Mouse (Mus musculus): ENCODE results near the gene Gm595.

Gene Gm595

GRCm38 (mm10) chrX:48877613-48878012 lies at the start of gene Gm595:
Gene Gm595 (minus strand): TSS chrX:48877713.
- no peak for DNase-seq

DNA sequence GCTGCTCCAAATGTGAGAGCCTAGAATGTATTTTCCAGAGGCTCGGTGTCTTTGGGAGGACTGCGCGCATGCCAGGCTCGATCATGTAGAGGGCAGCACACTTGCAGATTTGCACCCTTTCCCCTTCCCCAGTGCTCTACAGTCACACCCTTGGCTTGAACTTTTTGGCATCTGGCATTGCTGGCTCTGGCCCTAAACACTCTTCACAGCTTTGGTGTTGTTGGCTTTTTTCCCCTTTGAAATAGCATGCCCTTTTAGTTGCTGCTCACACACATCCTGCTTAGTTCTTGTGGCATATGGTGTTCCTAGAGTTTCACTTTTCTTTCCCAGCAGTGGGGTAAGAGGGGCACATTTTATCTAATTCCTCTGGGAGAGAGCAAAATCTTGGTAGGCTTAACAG lies 30.9 kb upstream of the Gm595 start:
- DNase-seq = no peak

DNA sequence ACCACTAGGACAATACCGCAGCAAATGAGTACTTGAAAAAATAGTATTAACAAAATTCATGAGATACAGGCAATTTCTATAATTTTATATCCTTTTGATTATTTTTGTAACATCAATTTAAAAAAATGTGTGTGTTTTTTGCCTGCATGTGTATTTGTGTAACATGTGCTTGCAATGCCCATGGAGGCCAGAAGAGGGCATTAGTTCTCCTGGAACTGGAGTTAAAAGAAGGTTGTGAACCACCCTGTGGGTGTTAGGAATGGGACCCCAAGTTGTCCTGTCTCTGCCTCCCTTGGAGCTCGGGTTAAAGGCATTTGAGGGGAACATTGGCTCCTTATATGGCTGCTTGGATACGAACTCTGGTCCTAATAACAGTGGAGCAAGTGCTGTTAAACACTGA lies 26.2 kb upstream of the Gm595 start:
- no peak for DNase-seq

DNA sequence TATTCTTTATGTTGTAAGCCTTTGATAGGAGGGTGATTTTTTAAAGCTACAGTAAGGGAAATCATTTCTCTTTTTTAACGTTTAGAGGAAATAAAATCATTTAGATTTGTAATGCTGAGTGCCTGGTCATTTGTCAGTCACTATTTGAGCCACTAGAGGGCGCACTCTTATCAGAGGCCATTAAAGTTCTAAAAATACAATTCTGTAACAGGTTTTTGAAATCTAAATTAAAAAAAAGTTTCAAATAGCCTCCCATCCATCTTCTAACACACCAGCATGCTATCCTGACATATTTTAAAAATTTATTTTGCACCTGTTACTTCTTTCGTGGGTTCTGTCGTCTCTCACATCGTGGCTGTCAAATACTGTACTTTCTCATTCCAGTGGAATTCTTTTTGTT lies 22.0 kb upstream of the Gm595 start:
- no peak for DNase-seq

DNA sequence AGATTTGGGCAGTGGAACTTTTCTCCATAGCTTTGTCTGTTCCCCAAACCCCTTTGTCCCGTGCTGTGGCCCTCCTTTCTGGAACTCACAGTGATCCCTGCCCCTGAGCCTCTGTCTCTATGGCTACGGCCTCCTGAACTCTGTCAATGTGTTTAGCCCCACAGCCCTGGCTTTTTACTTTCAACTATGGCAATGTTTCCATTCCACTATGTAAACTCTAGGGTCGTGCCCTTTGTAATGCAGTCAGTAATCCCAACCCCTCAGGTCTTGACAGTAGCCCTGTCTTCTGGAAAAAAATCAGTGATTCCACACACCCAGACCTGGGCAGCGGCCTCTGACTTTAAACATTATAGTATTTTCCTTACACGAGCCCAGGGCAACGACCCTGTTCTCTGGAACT lies 19.3 kb upstream of the Gm595 start:
- DNase-seq = no peak

DNA sequence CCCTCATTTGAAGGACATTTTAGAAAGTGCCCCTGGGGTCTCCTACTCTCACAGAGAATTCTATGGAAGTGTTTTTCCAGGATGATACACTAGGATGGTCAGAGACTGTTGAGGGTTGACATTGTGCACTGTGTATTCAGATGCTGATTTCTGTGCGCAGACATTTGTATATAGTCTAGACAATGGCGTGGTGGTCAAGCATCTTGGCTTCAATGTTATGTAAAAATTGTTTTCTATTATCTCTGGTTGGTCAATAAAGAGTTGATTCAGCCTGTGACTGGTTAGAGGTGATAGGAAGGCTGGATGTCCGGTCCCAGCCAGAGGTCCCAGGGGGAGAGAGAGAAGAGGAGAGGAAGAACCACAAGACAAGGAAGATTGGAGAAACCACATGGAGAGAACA lies 16.4 kb upstream of the Gm595 start:
- DNase-seq = no peak

DNA sequence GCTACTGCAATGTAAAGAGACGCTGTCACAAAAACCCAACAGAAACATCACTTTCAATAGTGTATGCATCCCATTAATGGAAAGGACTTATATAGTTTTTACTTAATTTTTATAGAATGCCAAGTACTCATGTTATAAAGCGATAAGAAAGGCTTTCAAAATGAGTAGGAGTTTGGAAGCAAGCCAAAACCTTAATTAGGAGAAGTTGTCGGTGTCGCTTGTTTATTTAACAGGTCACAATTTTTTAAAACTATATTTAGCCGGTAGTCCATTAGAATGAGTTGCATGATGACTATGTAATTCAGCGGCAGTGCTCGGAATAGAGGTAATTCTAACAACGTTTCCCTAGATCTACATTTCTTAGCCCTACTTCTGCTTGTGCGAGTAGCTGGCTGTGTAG lies 12.7 kb upstream of the Gm595 start:
- no peak for DNase-seq

- no peak for DNase-seq
Observed at GRCm38 (mm10) chrX:48884615-48885014, 7.1 kb upstream of the Gm595 start.

Data from cerebellum, adult 9-11 months (tissue).